Comparison of ENCODE assay signal across 17 mouse cellular contexts in the genomic region with DNA sequence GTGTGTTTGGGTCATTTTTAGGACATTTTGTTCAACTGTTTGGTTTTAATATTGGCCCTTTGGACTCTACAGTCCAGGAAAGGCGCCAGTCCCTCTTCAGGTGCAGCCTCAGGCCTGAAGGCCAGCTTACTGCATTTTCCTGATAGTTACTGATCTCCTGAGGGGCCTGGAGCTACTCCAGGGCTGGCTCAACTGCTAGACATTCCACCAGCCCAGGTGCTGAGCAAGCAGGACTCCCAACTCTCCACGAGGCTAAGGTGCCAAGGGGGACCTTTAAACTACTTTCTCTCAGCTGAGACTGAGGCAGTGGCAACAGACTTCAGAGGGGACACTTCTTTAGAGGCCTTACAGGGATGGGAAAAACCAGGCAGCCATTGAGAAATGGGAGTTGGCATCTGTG. TPM values are rescaled to one million over a fixed set of nuclear protein-coding genes. Genes with fewer than 3 reads are reported as not detected.
"Had no signal": no experiment of that assay in that cellular context is flagged by ENCODE, and none has a peak within 500 bp of the region (broad histone marks: within the 10 kb centered on the region; RNA-seq: fewer than 3 reads in every experiment).

No protein-coding gene starts in this region.

- ATAC-seq: hindbrain, embryonic 16.5 days; inflammation-experienced regulatory T-cells, adult 6 months; lung, postnatal 0 days had no signal

- H3K27ac ChIP-seq: left cerebral cortex, adult 2 months; limb, embryonic 10.5 days; liver, embryonic 14.5 days; midbrain, embryonic 10.5 days; neural tube, embryonic 15.5 days; stomach, postnatal 0 days had no signal

- H3K27me3 ChIP-seq: neural tube, embryonic 15.5 days had no signal

- H3K4me2 ChIP-seq: neural tube, embryonic 15.5 days had no signal

- H3K4me3 ChIP-seq: left cerebral cortex, adult 2 months; limb, embryonic 10.5 days; midbrain, embryonic 10.5 days; myocyte; neural tube, embryonic 15.5 days had no signal

- H3K9me3 ChIP-seq: limb, embryonic 10.5 days; neural tube, embryonic 15.5 days had no signal

- H3K9ac ChIP-seq: liver, embryonic 14.5 days; neural tube, embryonic 15.5 days had no signal

- DNase-seq: lung, adult 2 months; lung, postnatal 36 days; midbrain, embryonic 14.5 days; right cerebral cortex, adult 18-20 months; thymus, postnatal 4 days had no signal

RNA-seq across cellular contexts. Expression of gene Catsperz, which starts 20.3 kb away (rescaled TPM):
- total RNA-seq: megakaryocyte, adult 5-6 weeks had no signal

RNA-seq across cellular contexts. Expression of gene Kcnk4, which starts 29.5 kb away (rescaled TPM):
- polyA plus RNA-seq: inflammation-experienced regulatory T-cells, adult 6 months; large intestine, adult 2 months had no signal
